Mouse (Mus musculus) thymus, adult 2 months (tissue): ENCODE measurements around the gene Vps50.

Source experiments
- CTCF ChIP-seq: fragments of 200-500 bp; IDR thresholded peaks from 2 replicates; pipeline ENCODE4 v1.5.1; 2012; ENCODE audit warnings: mild to moderate bottlenecking, control low read depth, low read length, moderate library complexity, borderline replicate concordance; ENCODE audit not compliant: control insufficient read depth, poor library complexity, insufficient read depth; ENCODE audit errors: extremely low read depth
- POLR2A ChIP-seq: fragments of 200-500 bp; IDR thresholded peaks from 2 replicates; pipeline ENCODE4 v1.6.1; 2012; ENCODE audit warnings: mild to moderate bottlenecking, low read length, control low read depth, moderate library complexity; ENCODE audit not compliant: control insufficient read depth, poor library complexity, insufficient read depth; ENCODE audit errors: extremely low read depth

GRCm38 (mm10) chr6:3468627-3469026 is 29.6 kb upstream of the Vps50 start:
- TF ChIP-seq POLR2A (no peak), CTCF (no peak)
